Mouse (Mus musculus) lung, adult 2 months (tissue): ENCODE results near the gene Zfp212. TPM values are rescaled to one million over a fixed set of nuclear protein-coding genes. Genes with fewer than 3 reads are reported as not detected.

ENCODE experiments used
- DNase-seq: peaks from one replicate; pipeline ENCODE4 v3.0.0; 2022
- H3K4me1 ChIP-seq: fragments of 200-500 bp; 2 replicates; pipeline ENCODE4 v1.6.1; 2011; ENCODE audit warnings: low read length; ENCODE audit not compliant: control insufficient read depth, insufficient read depth
- H3K4me3 ChIP-seq: fragments of 200-500 bp; replicated peaks from 2 replicates; pipeline ENCODE3; 2011; ENCODE audit warnings: low read depth, mild to moderate bottlenecking, control low read depth, low read length; ENCODE audit errors: extremely low read depth
- CTCF ChIP-seq: fragments of 200-500 bp; IDR thresholded peaks from 2 replicates; pipeline ENCODE4 v1.5.1; 2011; ENCODE audit warnings: mild to moderate bottlenecking, low read length, control low read depth; ENCODE audit not compliant: insufficient read depth
- POLR2A ChIP-seq: fragments of 200-500 bp; IDR thresholded peaks from 2 replicates; pipeline ENCODE4 v1.6.1; 2011; ENCODE audit warnings: low read depth, mild to moderate bottlenecking, control low read depth, low read length, borderline replicate concordance; ENCODE audit errors: extremely low read depth
- WGBS: fragments of 180-500 bp; shearing (Covaris S2); methylation state at CpG from one replicate; pipeline ENCODE4 v1.1.7; 2018; 5-methylcytosine and 5-hydroxymethylcytosine counted together
- polyA plus RNA-seq: library from polyadenylated mRNA; depleted of rRNA; stranded (reverse); fragments of >200 nt; gene quantifications from 2 replicates; pipeline ENCODE4 v1.2.3, GENCODE M21; 2012

Zfp212 gene
- polyA plus RNA-seq, 1 experiment: 11.6 TPM

DNA sequence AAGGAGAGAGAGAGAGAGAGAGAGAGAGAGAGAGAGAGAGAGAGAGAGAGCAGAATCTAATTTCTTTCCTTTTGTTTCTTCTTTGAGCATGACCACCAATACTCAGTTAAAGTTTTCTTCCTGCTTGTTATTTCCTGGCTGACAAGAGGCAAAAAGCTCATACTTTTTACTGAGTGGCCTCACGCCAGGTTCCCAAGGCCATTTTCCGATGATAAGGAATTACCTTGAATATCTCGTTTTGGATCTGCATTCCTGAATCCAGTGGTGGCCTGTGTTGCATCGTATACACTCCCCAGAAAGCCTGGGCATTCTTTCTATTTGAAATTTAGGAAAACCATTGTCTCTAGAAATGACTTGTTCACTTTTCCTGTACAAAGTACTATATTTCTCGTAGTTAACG lies 20.9 kb upstream of the Zfp212 start:
- Histone ChIP-seq H3K4me1 (no peaks in the 10 kb centered on the region), H3K4me3 (no peak overlapping the region)
- no peak for TF ChIP-seq CTCF
- TF ChIP-seq POLR2A: no peak
- no peak for DNase-seq
- 83% methylated on average over 6 of the region's 6 CpGs for WGBS

DNA sequence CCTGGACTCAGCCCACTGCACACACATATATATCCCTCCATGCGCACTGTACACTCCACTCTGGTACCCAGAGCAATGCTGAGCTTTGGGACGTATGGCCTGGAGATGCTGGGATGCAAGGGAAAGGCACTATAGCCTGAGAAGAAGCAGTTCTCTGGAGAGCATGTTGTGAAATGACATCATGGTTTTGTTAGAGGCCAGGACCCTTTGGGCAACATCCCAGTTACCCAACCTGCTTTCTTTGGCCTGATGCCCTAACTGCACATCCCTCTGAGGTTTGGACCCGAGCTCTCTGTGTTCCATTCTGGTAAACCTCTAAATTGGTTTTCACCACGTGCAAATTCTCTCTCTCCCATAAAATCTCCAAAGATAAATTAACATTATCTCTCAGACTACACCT lies 16.7 kb upstream of the Zfp212 start:
- TF ChIP-seq CTCF: no peak
- TF ChIP-seq POLR2A: no peak
- WGBS: 81% methylated on average over 4 of the region's 4 CpGs
- no peak overlapping the region for H3K4me3 ChIP-seq
- H3K4me1 ChIP-seq: no peaks in the 10 kb centered on the region
- no peak for DNase-seq

DNA sequence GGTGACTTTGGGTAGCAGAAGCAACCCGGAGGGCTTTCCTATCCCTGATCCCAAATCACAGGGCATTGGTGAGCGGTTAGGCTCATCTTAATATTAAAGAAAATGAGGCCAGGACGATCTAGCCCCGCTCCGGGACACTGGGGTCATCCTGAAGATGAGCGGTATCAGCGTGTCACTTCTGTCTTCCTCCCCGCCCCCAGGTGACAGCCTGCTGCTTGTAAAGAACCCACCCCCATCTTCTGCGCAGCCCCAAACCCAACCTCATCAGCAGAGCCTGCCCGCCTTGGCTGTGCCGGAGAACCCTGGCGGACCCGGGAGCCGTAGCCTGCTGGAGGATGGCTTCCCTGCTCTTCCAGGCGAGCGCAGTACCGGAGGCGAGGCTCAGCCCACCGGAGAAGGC lies 15.9 kb upstream of the Zfp212 start:
- no peak for DNase-seq
- TF ChIP-seq POLR2A: no peak
- TF ChIP-seq CTCF: no peak
- H3K4me3 ChIP-seq: no peak overlapping the region
- 85% methylated on average over 19 of the region's 19 CpGs for WGBS
- no peaks in the 10 kb centered on the region for H3K4me1 ChIP-seq

DNA sequence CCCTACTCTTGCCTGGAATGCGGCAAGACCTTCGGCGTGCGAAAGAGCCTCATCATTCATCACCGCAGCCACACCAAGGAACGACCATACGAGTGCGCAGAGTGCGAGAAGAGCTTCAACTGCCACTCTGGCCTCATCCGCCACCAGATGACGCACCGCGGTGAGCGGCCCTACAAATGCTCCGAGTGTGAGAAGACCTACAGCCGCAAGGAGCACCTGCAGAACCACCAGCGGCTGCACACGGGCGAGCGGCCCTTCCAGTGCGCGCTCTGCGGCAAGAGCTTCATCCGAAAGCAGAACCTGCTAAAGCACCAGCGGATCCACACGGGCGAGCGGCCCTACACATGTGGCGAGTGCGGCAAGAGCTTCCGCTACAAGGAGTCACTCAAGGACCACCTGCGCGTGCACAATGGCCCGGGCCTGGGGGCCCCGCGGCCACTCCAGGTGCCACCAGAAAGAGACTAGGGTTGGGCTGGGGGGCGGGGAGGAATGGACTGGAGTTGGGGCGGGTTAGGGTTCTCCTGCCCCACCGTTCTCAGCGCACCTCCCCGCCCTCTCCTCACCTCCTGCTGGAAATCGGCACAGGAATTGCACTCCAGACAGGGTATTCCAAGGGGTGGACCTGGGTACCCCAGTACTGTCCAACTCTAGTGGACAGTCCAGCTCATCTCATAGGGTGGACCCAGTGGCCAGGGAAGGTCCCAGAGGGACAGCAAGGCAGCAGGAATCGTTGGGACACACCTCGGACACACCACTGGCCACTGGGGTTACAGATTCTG lies 15.2 kb upstream of the Zfp212 start:
- DNase-seq: no peak
- WGBS: 80% methylated on average over 44 of the region's 44 CpGs
- TF ChIP-seq POLR2A (no peak), CTCF (no peak)
- no peak overlapping the region for H3K4me3 ChIP-seq
- H3K4me1 ChIP-seq: no peaks in the 10 kb centered on the region

DNA sequence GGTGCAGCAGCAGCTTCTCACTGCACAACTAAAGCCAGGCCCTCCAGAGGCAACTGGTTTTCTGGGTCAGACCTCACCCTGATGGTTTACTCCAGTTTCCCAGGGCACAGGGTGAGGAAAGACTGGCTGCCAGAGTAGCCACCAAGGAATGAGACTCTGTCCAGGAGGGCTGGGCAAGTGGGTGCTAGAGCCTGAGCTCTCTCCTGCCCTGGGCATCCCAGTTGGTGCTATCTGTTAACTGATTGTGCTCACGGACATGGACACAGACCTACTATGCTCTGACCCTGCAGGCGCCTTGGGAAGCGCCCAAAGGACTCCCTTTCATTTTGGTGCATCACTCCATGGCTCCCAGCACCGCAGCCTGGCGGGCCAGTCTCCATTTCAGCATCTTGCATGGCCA lies 13.9 kb upstream of the Zfp212 start:
- Histone ChIP-seq H3K4me1 (no peaks in the 10 kb centered on the region), H3K4me3 (no peak overlapping the region)
- 98% methylated on average over 5 of the region's 5 CpGs for WGBS
- no peak for TF ChIP-seq CTCF
- no peak for DNase-seq

DNA sequence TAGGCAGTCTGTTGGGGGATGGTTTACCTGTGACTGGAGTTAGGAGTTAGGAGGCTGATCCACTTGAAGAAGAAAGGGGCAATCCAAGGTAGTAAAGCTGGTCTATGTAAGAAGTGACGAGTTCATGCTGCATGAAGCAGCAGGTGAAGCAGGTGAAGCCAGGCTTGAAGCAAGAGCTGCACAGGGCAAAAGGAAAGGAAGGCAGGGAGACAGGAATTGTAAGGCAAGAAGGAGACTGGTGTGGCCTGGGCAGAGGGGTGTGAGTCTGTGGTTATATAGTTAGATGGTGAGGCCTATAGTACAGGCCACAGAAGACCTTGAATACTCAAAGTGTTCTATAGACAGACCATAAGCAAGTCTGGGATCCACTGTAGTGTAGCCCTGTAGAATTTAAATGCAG lies 11.3 kb upstream of the Zfp212 start:
- 89% methylated on average over 1 of the region's 1 CpGs for WGBS
- H3K4me3 ChIP-seq: no peak overlapping the region

DNA sequence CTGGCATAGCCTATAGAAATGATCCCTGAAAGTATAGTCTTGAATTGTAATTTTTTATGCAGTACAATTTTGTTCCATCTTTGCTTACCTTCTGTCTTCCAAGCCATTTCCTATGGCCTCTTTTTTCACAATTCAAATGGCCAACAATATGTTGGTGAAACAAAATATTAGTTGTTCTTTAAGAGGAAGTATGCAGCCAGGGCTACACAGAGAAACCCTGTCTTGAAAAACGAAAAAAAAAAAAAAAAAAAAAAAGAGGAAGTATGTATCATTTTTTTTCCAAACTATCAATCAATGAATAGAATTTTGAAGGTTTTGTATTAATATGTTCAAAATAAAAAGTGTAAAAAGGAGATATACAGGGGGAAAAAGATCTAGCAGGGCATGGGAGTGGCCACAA lies 8.6 kb upstream of the Zfp212 start:
- no peak for DNase-seq
- TF ChIP-seq POLR2A (no peak), CTCF (no peak)
- H3K4me1 ChIP-seq: no peaks in the 10 kb centered on the region
- no peak overlapping the region for H3K4me3 ChIP-seq
- WGBS: 31% methylated on average over 1 of the region's 1 CpGs

More for the DNA sequence above, 11.3 kb upstream of the Zfp212 start:
- H3K4me1 ChIP-seq: no peaks in the 10 kb centered on the region
- no peak for DNase-seq
- TF ChIP-seq POLR2A (no peak), CTCF (no peak)

DNA sequence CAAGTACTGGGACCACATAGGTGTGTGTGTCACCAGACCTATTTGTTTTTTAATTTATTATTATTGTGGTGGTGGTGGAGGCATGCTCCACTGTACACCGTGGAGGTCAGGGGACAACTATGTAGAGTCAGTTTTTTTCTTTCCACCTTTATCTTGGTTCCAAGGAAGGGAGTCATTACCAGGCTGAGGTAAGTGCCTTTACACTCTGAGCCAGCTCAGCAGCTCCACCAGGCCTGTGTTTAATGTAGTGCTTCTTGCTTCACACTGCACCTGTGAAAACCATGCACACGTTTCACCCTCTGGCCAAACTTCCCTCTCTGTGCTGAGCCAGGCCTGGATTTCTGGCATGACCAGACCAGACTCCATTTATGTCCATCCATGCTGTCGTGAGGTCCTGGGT lies 7.3 kb upstream of the Zfp212 start:
- H3K4me1 ChIP-seq: no peaks in the 10 kb centered on the region
- no peak overlapping the region for H3K4me3 ChIP-seq
- TF ChIP-seq CTCF (no peak), POLR2A (no peak)
- no peak for DNase-seq
- WGBS: 41% methylated on average over 3 of the region's 3 CpGs

DNA sequence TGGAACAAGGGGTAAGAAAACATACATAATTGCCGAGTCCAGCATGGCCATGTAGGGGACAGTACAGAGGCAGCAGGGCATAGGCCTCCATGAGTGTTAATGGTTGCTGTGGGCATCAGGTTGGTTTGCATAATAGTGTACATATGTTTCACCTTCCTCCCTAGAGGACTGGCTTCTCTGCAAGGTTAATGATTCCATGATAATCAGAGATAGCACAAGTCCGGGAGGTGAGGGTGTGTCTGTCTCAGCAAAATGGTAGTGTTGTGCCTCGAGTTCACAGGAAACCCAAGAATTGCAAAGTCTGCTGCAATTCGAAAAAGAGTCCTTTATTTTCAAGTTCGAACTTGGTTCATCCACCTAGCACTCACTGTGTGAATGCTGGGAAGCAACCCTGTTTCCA lies 3.2 kb upstream of the Zfp212 start:
- H3K4me3 ChIP-seq: no peak overlapping the region
- WGBS: 73% methylated on average over 5 of the region's 5 CpGs
- TF ChIP-seq CTCF: no peak
- TF ChIP-seq POLR2A: no peak
- no peak for DNase-seq
- H3K4me1 ChIP-seq: peaks cover 8% of the 10 kb centered on the region

DNA sequence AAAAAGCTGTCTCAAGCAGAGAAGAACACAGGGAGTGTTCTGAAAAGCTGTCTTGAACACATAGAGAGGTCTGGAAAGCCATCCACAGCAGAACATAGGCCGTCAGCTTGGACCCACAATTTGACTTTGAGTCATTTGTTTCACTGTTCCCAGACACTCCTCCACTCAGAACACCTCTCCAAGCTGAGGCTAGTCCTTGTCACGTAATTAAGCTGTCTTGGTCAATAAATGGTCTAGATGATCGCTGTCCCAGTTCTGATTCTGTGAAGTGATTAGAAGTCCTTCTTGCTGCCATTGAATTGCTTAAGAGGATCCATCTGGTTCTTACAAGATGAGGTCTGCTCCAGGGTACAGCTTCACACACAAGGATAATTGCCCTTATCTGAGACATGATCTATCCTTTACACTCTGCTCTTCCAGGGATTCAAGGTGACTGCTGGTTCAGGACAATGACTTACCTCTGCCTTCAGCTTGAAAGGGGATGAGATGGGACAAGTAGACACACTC lies 1.5 kb upstream of the Zfp212 start:
- TF ChIP-seq CTCF: no peak
- no peak for TF ChIP-seq POLR2A
- DNase-seq: no peak
- WGBS: 71% methylated on average over 3 of the region's 3 CpGs
- Histone ChIP-seq H3K4me1 (peaks cover 11% of the 10 kb centered on the region), H3K4me3 (no peak overlapping the region)
